ENCODE assay signal across 12 mouse cellular contexts in genomic region chr14:27177800-27178559, GRCm38 (mm10).
DNase-seq lines count a peak whose midpoint lies in the region; ATAC-seq lines count a peak whose summit lies in the region.
"Had no signal": no experiment of that assay in that cellular context is flagged by ENCODE, and none has a peak within 500 bp of the region (broad histone marks: within the 10 kb centered on the region; RNA-seq: fewer than 3 reads in every experiment).

No protein-coding gene starts in this region.

- peaks cover 31% of the 10 kb centered on the region for H3K4me1 ChIP-seq in heart, embryonic 10.5 days
- H3K4me1 ChIP-seq in liver, embryonic 16.5 days (ENCODE audit: control insufficient read depth, low read depth, low read length), result peaks cover 2% of the 10 kb centered on the region; the same call in 1 of the 2 replicates
- H3K4me1 ChIP-seq in liver, embryonic 12.5 days, result peaks cover 11% of the 10 kb centered on the region; the same call in 1 of the 2 replicates
- H3K4me1 ChIP-seq in limb, embryonic 15.5 days, result peaks cover 44% of the 10 kb centered on the region

- no peak overlapping the region for H3K4me3 ChIP-seq in heart, embryonic 10.5 days
- H3K4me3 ChIP-seq in liver, embryonic 16.5 days (ENCODE audit: low read depth, low read length), result no peak overlapping the region
- H3K4me3 ChIP-seq in liver, embryonic 12.5 days, result no peak overlapping the region
- no peak overlapping the region for H3K4me3 ChIP-seq in limb, embryonic 15.5 days
- H3K4me3 ChIP-seq: embryonic facial prominence, embryonic 12.5 days; hindbrain, embryonic 13.5 days; limb, embryonic 13.5 days; myocyte had no signal

- H3K36me3 ChIP-seq in heart, embryonic 10.5 days, result no peaks in the 10 kb centered on the region
- no peaks in the 10 kb centered on the region for H3K36me3 ChIP-seq in liver, embryonic 16.5 days (ENCODE audit: control insufficient read depth, insufficient read depth)
- H3K36me3 ChIP-seq in liver, embryonic 12.5 days, result no peaks in the 10 kb centered on the region
- H3K36me3 ChIP-seq in limb, embryonic 15.5 days, result no peaks in the 10 kb centered on the region
- H3K36me3 ChIP-seq: embryonic facial prominence, embryonic 12.5 days; hindbrain, embryonic 13.5 days; limb, embryonic 13.5 days had no signal

- no peak overlapping the region for H3K4me2 ChIP-seq in liver, embryonic 16.5 days (ENCODE audit: low read depth, low read length)
- H3K4me2 ChIP-seq in liver, embryonic 12.5 days, result no peak overlapping the region
- no peak overlapping the region for H3K4me2 ChIP-seq in limb, embryonic 15.5 days
- H3K4me2 ChIP-seq: embryonic facial prominence, embryonic 12.5 days; hindbrain, embryonic 13.5 days; limb, embryonic 13.5 days had no signal

- no peak overlapping the region for H3K9ac ChIP-seq in liver, embryonic 16.5 days (ENCODE audit: low read depth, low read length)
- no peak overlapping the region for H3K9ac ChIP-seq in liver, embryonic 12.5 days
- no peak overlapping the region for H3K9ac ChIP-seq in limb, embryonic 15.5 days
- H3K9ac ChIP-seq: embryonic facial prominence, embryonic 12.5 days; hindbrain, embryonic 13.5 days; limb, embryonic 13.5 days had no signal

- DNase-seq in heart, embryonic 10.5 days (ENCODE audit: low spot score), result no peak
- no peak for DNase-seq in heart, postnatal 14 days
- peak; percentile 51 for DNase-seq in skeletal muscle tissue, adult 2 months (ENCODE audit: low read depth, low spot score)
- DNase-seq in right cerebral cortex, postnatal 4 days, result no peak
- DNase-seq: thymus, adult 18-20 months had no signal

- peaks cover 15% of the 10 kb centered on the region for H3K27me3 ChIP-seq in heart, embryonic 10.5 days (ENCODE audit: insufficient read depth, poor library complexity, severe bottlenecking)
- no peaks in the 10 kb centered on the region for H3K27me3 ChIP-seq in liver, embryonic 16.5 days (ENCODE audit: control insufficient read depth, insufficient read depth, low read depth, low read length)
- no peaks in the 10 kb centered on the region for H3K27me3 ChIP-seq in liver, embryonic 12.5 days (replicated peaks)
- no peaks in the 10 kb centered on the region for H3K27me3 ChIP-seq in limb, embryonic 15.5 days
- H3K27me3 ChIP-seq: embryonic facial prominence, embryonic 12.5 days; hindbrain, embryonic 13.5 days; limb, embryonic 13.5 days had no signal

- no peaks in the 10 kb centered on the region for H3K9me3 ChIP-seq in heart, embryonic 10.5 days
- no peaks in the 10 kb centered on the region for H3K9me3 ChIP-seq in liver, embryonic 16.5 days (replicated peaks; ENCODE audit: control insufficient read depth, low read length)
- no peaks in the 10 kb centered on the region for H3K9me3 ChIP-seq in liver, embryonic 12.5 days (replicated peaks)
- H3K9me3 ChIP-seq in limb, embryonic 15.5 days, result no peaks in the 10 kb centered on the region
- H3K9me3 ChIP-seq: embryonic facial prominence, embryonic 12.5 days; hindbrain, embryonic 13.5 days; limb, embryonic 13.5 days had no signal

- peak; percentile 28; the same call in 1 of the 2 replicates for ATAC-seq in liver, embryonic 16.5 days (ENCODE audit: low read depth)
- no peak for ATAC-seq in liver, embryonic 12.5 days
- ATAC-seq in limb, embryonic 15.5 days (ENCODE audit: insufficient number of reproducible peaks, low FRiP score, low TSS enrichment, low read depth), result no peak

- intact Hi-C loops in heart, postnatal 14 days (cut with DNase I), result no loop called here

- H3K27ac ChIP-seq in heart, embryonic 10.5 days, result 0 out of 2 replicates have a peak overlapping the region, but pooled peaks have one; percentile 10
- H3K27ac ChIP-seq in liver, embryonic 16.5 days (ENCODE audit: low read length), result no peak overlapping the region
- H3K27ac ChIP-seq in liver, embryonic 12.5 days, result no peak overlapping the region
- H3K27ac ChIP-seq in limb, embryonic 15.5 days, result peak overlapping the region; percentile 59; the same call in 1 of the 2 replicates
- H3K27ac ChIP-seq: embryonic facial prominence, embryonic 12.5 days; hindbrain, embryonic 13.5 days; limb, embryonic 13.5 days had no signal

- 78% methylated on average over 8 of the region's 8 CpGs for WGBS in heart, embryonic 10.5 days
- WGBS in liver, embryonic 16.5 days (ENCODE audit: insufficient replicate concordance), result 53% methylated on average over 8 of the region's 8 CpGs
- 64% methylated on average over 8 of the region's 8 CpGs for WGBS in liver, embryonic 12.5 days (ENCODE audit: insufficient replicate concordance)
- 84% methylated on average over 8 of the region's 8 CpGs for WGBS in limb, embryonic 15.5 days

Comparison
In these comparisons a context has a peak if more than half of its experiments do, and no peak if none do; other contexts are left out.
1. H3K27ac ChIP-seq: peak in heart, embryonic 10.5 days (single experiment) and limb, embryonic 15.5 days (single experiment); none in liver, embryonic 16.5 days (single experiment) and liver, embryonic 12.5 days (single experiment).